Mouse (Mus musculus): ENCODE results near the gene BC061212.
"Not testable (repeated sequence)": the region's sequence is repeated elsewhere in the genome, so short reads cannot be mapped to it uniquely, and the experiment has no call there.

Gene BC061212

GRCm38 (mm10) chr5:94070445-94070844 lies at the start of gene BC061212:
Gene BC061212 (minus strand): TSS chr5:94070545.
- not testable (repeated sequence) for DNase-seq

GRCm38 (mm10) chr5:94076085-94076484 lies 5.7 kb upstream of the BC061212 start, which contains the start of gene Gm6351:
Gene Gm6351 (plus strand): TSS chr5:94076385.
- DNase-seq: not testable (repeated sequence)
